13 mouse cellular contexts compared by ENCODE assay signal in the genomic region with DNA sequence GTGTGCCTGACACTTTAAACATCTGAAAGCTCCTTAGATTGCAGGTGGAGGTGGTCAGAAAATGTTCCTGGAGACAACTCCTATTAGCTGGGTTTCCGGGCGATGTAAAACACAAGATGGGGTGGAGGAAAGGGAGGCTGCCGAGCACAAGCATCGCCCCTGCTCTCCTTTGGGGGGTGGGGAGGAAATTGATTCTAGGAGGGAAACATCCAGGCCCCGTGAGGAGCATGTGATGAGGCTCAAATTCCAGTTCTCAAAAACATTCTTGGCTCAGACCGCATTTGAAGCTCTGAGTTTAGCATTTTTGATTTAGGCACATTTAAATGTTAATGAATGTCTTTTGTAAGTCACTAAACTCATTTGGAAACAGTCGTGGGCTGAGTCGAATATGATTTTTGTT.
DNase-seq lines count a peak whose midpoint lies in the region; ATAC-seq and TF ChIP-seq lines count a peak whose summit lies in the region.
"Had no signal": no experiment of that assay in that cellular context is flagged by ENCODE, and none has a peak within 500 bp of the region (broad histone marks: within the 10 kb centered on the region; RNA-seq: fewer than 3 reads in every experiment).

No protein-coding gene starts in this region.

- no peak overlapping the region for H3K4me3 ChIP-seq in forebrain, embryonic 14.5 days (ENCODE audit: low read depth, low read length)
- H3K4me3 ChIP-seq in forebrain, embryonic 15.5 days: no peak overlapping the region
- no peak overlapping the region for H3K4me3 ChIP-seq in midbrain, embryonic 10.5 days
- no peak overlapping the region for H3K4me3 ChIP-seq in midbrain, embryonic 14.5 days (replicated peaks; ENCODE audit: low read depth, low read length)
- H3K4me3 ChIP-seq: limb, embryonic 15.5 days had no signal

- peaks cover 29% of the 10 kb centered on the region for H3K4me1 ChIP-seq in forebrain, embryonic 14.5 days (ENCODE audit: control insufficient read depth, insufficient read depth, low read length)
- peaks cover 44% of the 10 kb centered on the region for H3K4me1 ChIP-seq in forebrain, embryonic 15.5 days
- H3K4me1 ChIP-seq in midbrain, embryonic 10.5 days: peaks cover 74% of the 10 kb centered on the region
- H3K4me1 ChIP-seq in midbrain, embryonic 14.5 days (ENCODE audit: control insufficient read depth, insufficient read depth, low read length): peaks cover 30% of the 10 kb centered on the region

- TF ChIP-seq POLR2A in brain, embryonic 14.5 days (IDR thresholded peaks at IDR 0.05; ENCODE audit: borderline replicate concordance, extremely low read depth, insufficient read depth, insufficient read length, poor library complexity, severe bottlenecking): no peak

- TF ChIP-seq CTCF in brain, embryonic 14.5 days (IDR thresholded peaks at IDR 0.05; ENCODE audit: borderline replicate concordance, extremely low read depth, insufficient read depth, insufficient read length): no peak

- ATAC-seq in forebrain, embryonic 14.5 days: no peak
- no peak for ATAC-seq in forebrain, embryonic 15.5 days (replicated peaks)
- no peak for ATAC-seq in midbrain, embryonic 14.5 days (ENCODE audit: low FRiP score, low TSS enrichment)
- ATAC-seq in erythroblast, adult 5-6 weeks (replicated peaks; ENCODE audit: low FRiP score, poor library complexity, severe bottlenecking): no peak

- no peak overlapping the region for H3K27ac ChIP-seq in forebrain, embryonic 14.5 days (ENCODE audit: low read depth, low read length)
- H3K27ac ChIP-seq in forebrain, embryonic 15.5 days (replicated peaks): no peak overlapping the region
- 0 out of 2 replicates have a peak overlapping the region, but pooled peaks have one; percentile 17 for H3K27ac ChIP-seq in midbrain, embryonic 10.5 days (replicated peaks)
- no peak overlapping the region for H3K27ac ChIP-seq in midbrain, embryonic 14.5 days (replicated peaks; ENCODE audit: low read depth, low read length)
- H3K27ac ChIP-seq: hindbrain, embryonic 14.5 days; limb, embryonic 15.5 days had no signal

- DNase-seq in forebrain, embryonic 14.5 days (ENCODE audit: low spot score): peak; percentile 45
- no peak for DNase-seq in midbrain, embryonic 10.5 days (ENCODE audit: low spot score)
- no peak for DNase-seq in midbrain, embryonic 14.5 days
- DNase-seq in brain, embryonic 14.5 days (ENCODE audit: low read depth): peak; percentile 58
- peak; percentile 67 to 73 for DNase-seq in kidney, postnatal 36 days
- no peak for DNase-seq in B cell, adult 2 months
- DNase-seq: cerebellum, postnatal 10 days; lung, adult 2 months; right cerebral cortex, postnatal 25 days had no signal

- H3K9ac ChIP-seq in forebrain, embryonic 14.5 days (ENCODE audit: low read length): no peak overlapping the region
- H3K9ac ChIP-seq in forebrain, embryonic 15.5 days (replicated peaks): no peak overlapping the region
- H3K9ac ChIP-seq in midbrain, embryonic 14.5 days (replicated peaks; ENCODE audit: low read length): no peak overlapping the region
- H3K9ac ChIP-seq: hindbrain, embryonic 14.5 days; limb, embryonic 15.5 days had no signal

- H3K36me3 ChIP-seq in forebrain, embryonic 14.5 days (ENCODE audit: control insufficient read depth, insufficient read depth, low read length): no peaks in the 10 kb centered on the region
- H3K36me3 ChIP-seq in forebrain, embryonic 15.5 days: no peaks in the 10 kb centered on the region
- no peaks in the 10 kb centered on the region for H3K36me3 ChIP-seq in midbrain, embryonic 10.5 days
- H3K36me3 ChIP-seq in midbrain, embryonic 14.5 days (ENCODE audit: control insufficient read depth, insufficient read depth, low read length): no peaks in the 10 kb centered on the region
- H3K36me3 ChIP-seq: limb, embryonic 15.5 days had no signal

- H3K9me3 ChIP-seq in forebrain, embryonic 14.5 days (replicated peaks; ENCODE audit: control insufficient read depth, low read length): no peaks in the 10 kb centered on the region
- no peaks in the 10 kb centered on the region for H3K9me3 ChIP-seq in forebrain, embryonic 15.5 days
- H3K9me3 ChIP-seq in midbrain, embryonic 10.5 days (replicated peaks): no peaks in the 10 kb centered on the region
- no peaks in the 10 kb centered on the region for H3K9me3 ChIP-seq in midbrain, embryonic 14.5 days (ENCODE audit: control insufficient read depth, low read length)
- H3K9me3 ChIP-seq: limb, embryonic 15.5 days had no signal

- no peak overlapping the region for H3K4me2 ChIP-seq in forebrain, embryonic 14.5 days (ENCODE audit: low read length)
- no peak overlapping the region for H3K4me2 ChIP-seq in forebrain, embryonic 15.5 days (replicated peaks)
- no peak overlapping the region for H3K4me2 ChIP-seq in midbrain, embryonic 14.5 days (ENCODE audit: low read length)

- WGBS in forebrain, embryonic 14.5 days: 11% methylated on average over 8 of the region's 8 CpGs
- 13% methylated on average over 8 of the region's 8 CpGs for WGBS in forebrain, embryonic 15.5 days
- 29% methylated on average over 8 of the region's 8 CpGs for WGBS in midbrain, embryonic 10.5 days
- 22% methylated on average over 8 of the region's 8 CpGs for WGBS in midbrain, embryonic 14.5 days

- no peaks in the 10 kb centered on the region for H3K27me3 ChIP-seq in forebrain, embryonic 14.5 days (replicated peaks; ENCODE audit: control insufficient read depth, insufficient read depth, low read length)
- no peaks in the 10 kb centered on the region for H3K27me3 ChIP-seq in forebrain, embryonic 15.5 days
- H3K27me3 ChIP-seq in midbrain, embryonic 10.5 days (ENCODE audit: low read depth, poor library complexity, severe bottlenecking): peaks cover 34% of the 10 kb centered on the region
- H3K27me3 ChIP-seq in midbrain, embryonic 14.5 days (ENCODE audit: control insufficient read depth, insufficient read depth, low read length): peaks cover 3% of the 10 kb centered on the region; the same call in 1 of the 2 replicates

Comparison
In these comparisons a context has a peak if more than half of its experiments do, and no peak if none do; other contexts are left out.
1. DNase-seq: peak in forebrain, embryonic 14.5 days (single experiment), brain, embryonic 14.5 days (single experiment) and kidney, postnatal 36 days (2 of 2); none in midbrain, embryonic 10.5 days (single experiment), midbrain, embryonic 14.5 days (single experiment) and B cell, adult 2 months (0 of 2).